Mouse (Mus musculus): ENCODE results near the gene Gm5157. TPM values are rescaled to one million over a fixed set of nuclear protein-coding genes. Genes with fewer than 3 reads are reported as not detected.

Gene Gm5157
- not detected in 2 replicates for polyA plus RNA-seq (2015; fragmentation: Nextera tagmentation; extraction: Ambion mirVana)

GRCm38 (mm10) chr7:21190323-21190722 lies at the start of gene Gm5157:
Gene Gm5157, minus strand, starts transcription at chr7:21190423.

GRCm38 (mm10) chr7:21161885-21162284 lies 28.3 kb downstream of the Gm5157 start, which contains the start of gene Vmn1r123:
Gene Vmn1r123, plus strand, starts transcription at chr7:21162185.

Other genes starting within 250 kb of the Gm5157 start
- gene Vmn1r119, start 178.0 kb downstream of the Gm5157 start, polyA plus RNA-seq (2015; fragmentation: Nextera tagmentation; extraction: Ambion mirVana): not detected in 2 replicates
- not detected in 2 replicates for gene Vmn1r120, start 136.6 kb downstream of the Gm5157 start, polyA plus RNA-seq (2015; fragmentation: Nextera tagmentation; extraction: Ambion mirVana)
- gene Vmn1r121, start 91.9 kb downstream of the Gm5157 start, polyA plus RNA-seq (2015; fragmentation: Nextera tagmentation; extraction: Ambion mirVana): not detected in 2 replicates
- not detected in 2 replicates for gene Vmn1r122, start 56.3 kb downstream of the Gm5157 start, polyA plus RNA-seq (2015; fragmentation: Nextera tagmentation; extraction: Ambion mirVana)
- not detected in 2 replicates for gene Vmn1r123, start 28.2 kb downstream of the Gm5157 start, polyA plus RNA-seq (2015; fragmentation: Nextera tagmentation; extraction: Ambion mirVana)
- not detected in 2 replicates for gene Vmn1r124, start 70.2 kb upstream of the Gm5157 start, polyA plus RNA-seq (2015; fragmentation: Nextera tagmentation; extraction: Ambion mirVana)
- not detected in 2 replicates for gene Vmn1r125, start 81.8 kb upstream of the Gm5157 start, polyA plus RNA-seq (2015; fragmentation: Nextera tagmentation; extraction: Ambion mirVana)
- not detected in 2 replicates for gene Vmn1r126, start 111.0 kb upstream of the Gm5157 start, polyA plus RNA-seq (2015; fragmentation: Nextera tagmentation; extraction: Ambion mirVana)
- not detected in 2 replicates for gene Vmn1r127, start 129.4 kb upstream of the Gm5157 start, polyA plus RNA-seq (2015; fragmentation: Nextera tagmentation; extraction: Ambion mirVana)
- not detected in 2 replicates for gene Vmn1r128, start 158.9 kb upstream of the Gm5157 start, polyA plus RNA-seq (2015; fragmentation: Nextera tagmentation; extraction: Ambion mirVana)
- not detected in 2 replicates for gene Vmn1r129, start 170.9 kb upstream of the Gm5157 start, polyA plus RNA-seq (2015; fragmentation: Nextera tagmentation; extraction: Ambion mirVana)
- gene Gm6882, start 242.3 kb upstream of the Gm5157 start, polyA plus RNA-seq (2015; fragmentation: Nextera tagmentation; extraction: Ambion mirVana): not detected in 2 replicates